In the genomic region with DNA sequence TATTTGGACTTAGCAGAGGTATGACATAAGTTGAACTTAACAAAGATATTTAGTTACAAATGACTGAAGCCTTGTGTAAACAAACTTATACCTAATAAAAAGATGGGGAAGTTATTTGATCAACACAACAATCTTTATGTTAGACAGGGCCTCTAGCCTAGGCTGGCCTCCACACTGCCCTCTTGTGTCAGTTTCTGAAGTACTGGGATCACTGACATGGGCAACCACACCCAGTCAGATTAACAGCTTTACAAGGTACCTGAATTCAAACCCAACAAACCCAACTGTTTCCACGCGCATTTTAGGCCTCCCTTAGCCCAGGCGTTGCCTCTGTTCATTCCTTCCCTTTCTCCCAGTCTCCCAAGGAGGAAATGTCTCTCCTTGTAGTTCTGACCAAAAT, we compare ENCODE assay signal across 8 mouse cellular contexts. TPM values are rescaled to one million over a fixed set of nuclear protein-coding genes. Genes with fewer than 3 reads are reported as not detected.
A peak's percentile ranks its signal among the peaks of the same experiment; 100 is the strongest.
DNase-seq lines count a peak whose midpoint lies in the region; ATAC-seq lines count a peak whose summit lies in the region.

No protein-coding gene starts in this region.

- peak; percentile 9 for DNase-seq in gastrocnemius, postnatal 10 days
- DNase-seq in gastrocnemius, adult 8-10 months (ENCODE audit: low spot score in 2 of 2), result no peak
- DNase-seq in 3T3-L1 (ENCODE audit: low read depth, low spot score), result peak; percentile 57
- peak; percentile 28 for DNase-seq in MEL-GATA-1-ER (ENCODE audit: extremely low read depth, low read depth)
- peak; percentile 15 for DNase-seq in liver, embryonic 13.5 days
- no peak for DNase-seq in right cerebral cortex, postnatal 14 days
- no peak for DNase-seq in layer of hippocampus, postnatal 25 days (ENCODE audit: extremely low spot score in 1 of 2, low spot score in 1 of 2)
- no peak for DNase-seq in adrenal gland, adult 8-10 months

- H3K4me1 ChIP-seq in liver, embryonic 13.5 days (replicated peaks), result peaks cover 6% of the 10 kb centered on the region

- H3K36me3 ChIP-seq in liver, embryonic 13.5 days, result no peaks in the 10 kb centered on the region

- ATAC-seq in liver, embryonic 13.5 days (ENCODE audit: low read depth), result no peak

- H3K4me3 ChIP-seq in liver, embryonic 13.5 days (replicated peaks), result no peak overlapping the region

- H3K4me2 ChIP-seq in liver, embryonic 13.5 days, result no peak overlapping the region

- H3K9ac ChIP-seq in liver, embryonic 13.5 days, result no peak overlapping the region

- 64% methylated on average over 3 of the region's 3 CpGs for WGBS in liver, embryonic 13.5 days (ENCODE audit: insufficient replicate concordance)

- H3K27ac ChIP-seq in liver, embryonic 13.5 days, result no peak overlapping the region

- H3K27me3 ChIP-seq in liver, embryonic 13.5 days, result no peaks in the 10 kb centered on the region

- H3K9me3 ChIP-seq in liver, embryonic 13.5 days (replicated peaks), result no peaks in the 10 kb centered on the region

RNA-seq across cellular contexts. Expression of a gene that starts 28.7 kb away (rescaled TPM):
- 10 to 100 TPM; 14.9 to 17.9 TPM for total RNA-seq in gastrocnemius, postnatal 10 days (2021)
- total RNA-seq in gastrocnemius, adult 8-10 months (2022), result 10 to 100 TPM in 2 of 4 experiments, 1 to 10 TPM in 2; 9.1 to 12.6 (median 10.2) TPM
- 21.4 and 26.1 TPM in 2 replicates for polyA plus RNA-seq in liver, embryonic 13.5 days (2015; fragmentation: Nextera tagmentation; extraction: Ambion mirVana)
- total RNA-seq in layer of hippocampus, postnatal 25 days (2021), result 10 to 100 TPM; 17.3 to 19.8 TPM
- total RNA-seq in adrenal gland, adult 8-10 months (2022), result 10 to 100 TPM; 21.4 to 45.0 (median 27.9) TPM

RNA-seq across cellular contexts. Expression of a gene that starts 31.0 kb away (rescaled TPM):
- total RNA-seq in gastrocnemius, postnatal 10 days (2021), result 10 to 100 TPM; 51.8 to 58.5 TPM
- 100 to 1,000 TPM; 252 to 313 (median 291) TPM for total RNA-seq in gastrocnemius, adult 8-10 months (2022)
- polyA plus RNA-seq in liver, embryonic 13.5 days (2015; fragmentation: Nextera tagmentation; extraction: Ambion mirVana), result 13.5 and 17.8 TPM in 2 replicates
- total RNA-seq in layer of hippocampus, postnatal 25 days (2021), result 10 to 100 TPM; 61.8 to 80.8 TPM
- total RNA-seq in adrenal gland, adult 8-10 months (2022), result 100 to 1,000 TPM in 2 of 4 experiments, 10 to 100 TPM in 2; 68.2 to 344 (median 173) TPM

Comparison
In these comparisons a context has a peak if more than half of its experiments do, and no peak if none do; other contexts are left out.
1. DNase-seq: peak in gastrocnemius, postnatal 10 days (single experiment), 3T3-L1 (single experiment), MEL-GATA-1-ER (single experiment) and liver, embryonic 13.5 days (single experiment); none in gastrocnemius, adult 8-10 months (0 of 2), right cerebral cortex, postnatal 14 days (single experiment), layer of hippocampus, postnatal 25 days (0 of 2) and adrenal gland, adult 8-10 months (single experiment).